Mouse (Mus musculus): ENCODE measurements around the gene Efnb2.

GRCm38 (mm10) chr8:8599931-8600330, 61.1 kb downstream of the Efnb2 start:
- TF ChIP-seq MAFK (IDR thresholded peaks at IDR 0.05; ENCODE audit: insufficient read depth, low read depth, low read length) = no peak
- no peak for TF ChIP-seq HCFC1 (IDR thresholded peaks at IDR 0.05; ENCODE audit: borderline replicate concordance, insufficient read depth, low read length)
- no peak for TF ChIP-seq ZC3H11A (IDR thresholded peaks at IDR 0.05; ENCODE audit: borderline replicate concordance, low read depth, low read length)
- TF ChIP-seq CHD2 (IDR thresholded peaks at IDR 0.05; ENCODE audit: low read depth, low read length) = no peak
